Mouse (Mus musculus): ENCODE measurements around the gene Clip4. TPM values are rescaled to one million over a fixed set of nuclear protein-coding genes. Genes with fewer than 3 reads are reported as not detected.
"Not testable (repeated sequence)": the region's sequence is repeated elsewhere in the genome, so short reads cannot be mapped to it uniquely, and the experiment has no call there.

Gene Clip4
- 38.2 and 45.2 TPM in 2 replicates for polyA plus RNA-seq (2016; fragmentation: Nextera tagmentation; extraction: Ambion mirVana)

- 62% methylated on average over 1 of the region's 1 CpGs for WGBS
Measured at GRCm38 (mm10) chr17:71768173-71768572, at the start of gene Clip4. TSS of gene Clip4 (plus strand) at chr17:71768473.

GRCm38 (mm10) chr17:71720434-71720833 lies 47.8 kb upstream of the Clip4 start:
- Histone ChIP-seq H3K9me3 (replicated peaks) (no peaks in the 10 kb centered on the region), H3K4me3 (no peak overlapping the region), H3K4me1 (replicated peaks) (peaks cover 18% of the 10 kb centered on the region), H3K27ac (ENCODE audit: poor library complexity, severe bottlenecking) (peak overlapping the region; percentile 98), H3K27me3 (replicated peaks) (no peaks in the 10 kb centered on the region), H3K9ac (no peak overlapping the region), H3K4me2 (no peak overlapping the region), H3K36me3 (peaks cover 3% of the 10 kb centered on the region; the same call in 1 of the 2 replicates)
- no peak for ATAC-seq (ENCODE audit: insufficient number of reproducible peaks, low FRiP score)

More at GRCm38 (mm10) chr17:71768173-71768572, at the start of gene Clip4:
- not testable (repeated sequence) for H3K9ac ChIP-seq; H3K27me3 ChIP-seq (replicated peaks); H3K4me3 ChIP-seq; H3K4me2 ChIP-seq; ATAC-seq (ENCODE audit: insufficient number of reproducible peaks, low FRiP score); H3K36me3 ChIP-seq; H3K27ac ChIP-seq (ENCODE audit: poor library complexity, severe bottlenecking); H3K4me1 ChIP-seq (replicated peaks); H3K9me3 ChIP-seq (replicated peaks)

GRCm38 (mm10) chr17:71721019-71721418 lies 47.3 kb upstream of the Clip4 start:
- no peak overlapping the region for H3K9ac ChIP-seq

GRCm38 (mm10) chr17:71730655-71731054 lies 37.6 kb upstream of the Clip4 start:
- Histone ChIP-seq H3K4me1 (replicated peaks) (peaks cover 7% of the 10 kb centered on the region), H3K9ac (no peak overlapping the region), H3K27ac (ENCODE audit: poor library complexity, severe bottlenecking) (no peak overlapping the region), H3K4me2 (no peak overlapping the region), H3K27me3 (replicated peaks) (no peaks in the 10 kb centered on the region), H3K4me3 (no peak overlapping the region), H3K36me3 (no peaks in the 10 kb centered on the region), H3K9me3 (replicated peaks) (no peaks in the 10 kb centered on the region)
- WGBS: 56% methylated on average over 2 of the region's 2 CpGs
- no peak for ATAC-seq (ENCODE audit: insufficient number of reproducible peaks, low FRiP score)

More at GRCm38 (mm10) chr17:71721019-71721418, 47.3 kb upstream of the Clip4 start:
- WGBS: 26% methylated on average over 3 of the region's 3 CpGs
- Histone ChIP-seq H3K4me1 (replicated peaks) (peaks cover 18% of the 10 kb centered on the region), H3K36me3 (peaks cover 3% of the 10 kb centered on the region; the same call in 1 of the 2 replicates), H3K4me2 (no peak overlapping the region), H3K4me3 (no peak overlapping the region), H3K27me3 (replicated peaks) (no peaks in the 10 kb centered on the region), H3K9me3 (replicated peaks) (no peaks in the 10 kb centered on the region), H3K27ac (ENCODE audit: poor library complexity, severe bottlenecking) (peak overlapping the region; percentile 98)
- peak; percentile 77 for ATAC-seq (ENCODE audit: insufficient number of reproducible peaks, low FRiP score)

- no peaks in the 10 kb centered on the region for H3K27me3 ChIP-seq (replicated peaks)
- no peak overlapping the region for H3K9ac ChIP-seq
- no peaks in the 10 kb centered on the region for H3K36me3 ChIP-seq
- H3K27ac ChIP-seq (ENCODE audit: poor library complexity, severe bottlenecking): no peak overlapping the region
- peaks cover 7% of the 10 kb centered on the region for H3K4me1 ChIP-seq (replicated peaks)
- H3K4me2 ChIP-seq: no peak overlapping the region
- no peak overlapping the region for H3K4me3 ChIP-seq
- no peaks in the 10 kb centered on the region for H3K9me3 ChIP-seq (replicated peaks)
- ATAC-seq (ENCODE audit: insufficient number of reproducible peaks, low FRiP score): no peak
- WGBS: 50% methylated on average over 3 of the region's 3 CpGs
Measured at GRCm38 (mm10) chr17:71736442-71736841, 31.8 kb upstream of the Clip4 start.

GRCm38 (mm10) chr17:71742156-71742555 lies 26.1 kb upstream of the Clip4 start:
- 79% methylated on average over 3 of the region's 3 CpGs for WGBS
- Histone ChIP-seq H3K4me3 (no peak overlapping the region), H3K4me1 (replicated peaks) (peaks cover 7% of the 10 kb centered on the region; the same call in 1 of the 2 replicates), H3K36me3 (no peaks in the 10 kb centered on the region), H3K4me2 (no peak overlapping the region), H3K9me3 (replicated peaks) (no peaks in the 10 kb centered on the region; the same call in 1 of the 2 replicates), H3K27me3 (replicated peaks) (no peaks in the 10 kb centered on the region), H3K27ac (ENCODE audit: poor library complexity, severe bottlenecking) (no peak overlapping the region), H3K9ac (no peak overlapping the region)
- ATAC-seq (ENCODE audit: insufficient number of reproducible peaks, low FRiP score): no peak

GRCm38 (mm10) chr17:71742935-71743334 lies 25.3 kb upstream of the Clip4 start:
- WGBS: 41% methylated on average over 5 of the region's 5 CpGs
- H3K27ac ChIP-seq (ENCODE audit: poor library complexity, severe bottlenecking): no peak overlapping the region
- H3K27me3 ChIP-seq (replicated peaks): no peaks in the 10 kb centered on the region
- H3K9ac ChIP-seq: no peak overlapping the region
- H3K9me3 ChIP-seq (replicated peaks): no peaks in the 10 kb centered on the region; the same call in 1 of the 2 replicates
- H3K4me1 ChIP-seq (replicated peaks): peaks cover 11% of the 10 kb centered on the region; the same call in 1 of the 2 replicates
- no peak overlapping the region for H3K4me3 ChIP-seq
- no peak for ATAC-seq (ENCODE audit: insufficient number of reproducible peaks, low FRiP score)
- H3K4me2 ChIP-seq: no peak overlapping the region
- no peaks in the 10 kb centered on the region for H3K36me3 ChIP-seq

- Histone ChIP-seq H3K9ac (no peak overlapping the region), H3K4me3 (no peak overlapping the region), H3K4me2 (no peak overlapping the region), H3K27ac (ENCODE audit: poor library complexity, severe bottlenecking) (no peak overlapping the region), H3K9me3 (replicated peaks) (no peaks in the 10 kb centered on the region; the same call in 1 of the 2 replicates), H3K36me3 (no peaks in the 10 kb centered on the region), H3K4me1 (replicated peaks) (peaks cover 11% of the 10 kb centered on the region; the same call in 1 of the 2 replicates), H3K27me3 (replicated peaks) (no peaks in the 10 kb centered on the region; the same call in 1 of the 2 replicates)
- 85% methylated on average over 9 of the region's 9 CpGs for WGBS
- no peak for ATAC-seq (ENCODE audit: insufficient number of reproducible peaks, low FRiP score)
Measured at GRCm38 (mm10) chr17:71746114-71746513, 22.2 kb upstream of the Clip4 start.

GRCm38 (mm10) chr17:71747561-71747960 lies 20.7 kb upstream of the Clip4 start:
- Histone ChIP-seq H3K9ac (no peak overlapping the region), H3K4me1 (replicated peaks) (peaks cover 11% of the 10 kb centered on the region; the same call in 1 of the 2 replicates), H3K9me3 (replicated peaks) (no peaks in the 10 kb centered on the region; the same call in 1 of the 2 replicates), H3K27ac (ENCODE audit: poor library complexity, severe bottlenecking) (no peak overlapping the region), H3K4me2 (no peak overlapping the region), H3K27me3 (replicated peaks) (no peaks in the 10 kb centered on the region; the same call in 1 of the 2 replicates), H3K36me3 (no peaks in the 10 kb centered on the region), H3K4me3 (no peak overlapping the region)
- 81% methylated on average over 8 of the region's 8 CpGs for WGBS
- ATAC-seq (ENCODE audit: insufficient number of reproducible peaks, low FRiP score): no peak

GRCm38 (mm10) chr17:71749616-71750168 lies 18.6 kb upstream of the Clip4 start:
- no peak overlapping the region for H3K27ac ChIP-seq (ENCODE audit: poor library complexity, severe bottlenecking)
- H3K9ac ChIP-seq: no peak overlapping the region
- WGBS: 84% methylated on average over 9 of the region's 9 CpGs
- H3K4me3 ChIP-seq: no peak overlapping the region
- H3K9me3 ChIP-seq (replicated peaks): no peaks in the 10 kb centered on the region
- no peaks in the 10 kb centered on the region for H3K36me3 ChIP-seq
- no peaks in the 10 kb centered on the region; the same call in 1 of the 2 replicates for H3K27me3 ChIP-seq (replicated peaks)
- no peak overlapping the region for H3K4me2 ChIP-seq
- 0 out of 2 replicates have a peak, but pooled peaks cover 4% of the 10 kb centered on the region for H3K4me1 ChIP-seq (replicated peaks)
- ATAC-seq (ENCODE audit: insufficient number of reproducible peaks, low FRiP score): no peak

- ATAC-seq (ENCODE audit: insufficient number of reproducible peaks, low FRiP score): no peak
- Histone ChIP-seq H3K4me3 (no peak within 1 kb of the TSS), H3K27ac (ENCODE audit: poor library complexity, severe bottlenecking) (no peak within 1 kb of the TSS), H3K36me3 (no peaks in the 10 kb centered on the region), H3K4me2 (no peak within 1 kb of the TSS), H3K9ac (no peak within 1 kb of the TSS), H3K4me1 (replicated peaks) (0 out of 2 replicates have a peak, but pooled peaks cover 1% of the 10 kb centered on the region), H3K27me3 (replicated peaks) (no peaks in the 10 kb centered on the region; the same call in 1 of the 2 replicates), H3K9me3 (replicated peaks) (no peaks in the 10 kb centered on the region)
- WGBS: 76% methylated on average over 10 of the region's 10 CpGs
Measured at GRCm38 (mm10) chr17:71752831-71753230, 15.4 kb upstream of the Clip4 start, which contains the start of gene Pcare. TSS of gene Pcare (minus strand) at chr17:71752894.

All from heart, embryonic 12.5 days (tissue).